Mouse (Mus musculus) G1E-ER4 (cell line): Measurements from ENCODE around the gene Lnpep. TPM values are rescaled to one million over a fixed set of nuclear protein-coding genes. Genes with fewer than 3 reads are reported as not detected.

Experiments
- GATA1 ChIP-seq: IDR thresholded peaks from one replicate; pipeline ENCODE4 v1.8.0; 2012; ENCODE audit warnings: low read length, inconsistent platforms
- polyA plus RNA-seq: library from polyadenylated mRNA; stranded (reverse); fragments of >175 nt; gene quantifications from 2 replicates; pipeline ENCODE4 v1.2.3, GENCODE M21; 2012

Gene Lnpep
- polyA plus RNA-seq, 1 experiment = 9.1 TPM

- no peak for TF ChIP-seq GATA1
Measured at GRCm38 (mm10) chr17:17581234-17581633, 43.6 kb downstream of the Lnpep start.

GRCm38 (mm10) chr17:17576399-17576798 lies 48.5 kb downstream of the Lnpep start:
- TF ChIP-seq GATA1 = no peak

DNA sequence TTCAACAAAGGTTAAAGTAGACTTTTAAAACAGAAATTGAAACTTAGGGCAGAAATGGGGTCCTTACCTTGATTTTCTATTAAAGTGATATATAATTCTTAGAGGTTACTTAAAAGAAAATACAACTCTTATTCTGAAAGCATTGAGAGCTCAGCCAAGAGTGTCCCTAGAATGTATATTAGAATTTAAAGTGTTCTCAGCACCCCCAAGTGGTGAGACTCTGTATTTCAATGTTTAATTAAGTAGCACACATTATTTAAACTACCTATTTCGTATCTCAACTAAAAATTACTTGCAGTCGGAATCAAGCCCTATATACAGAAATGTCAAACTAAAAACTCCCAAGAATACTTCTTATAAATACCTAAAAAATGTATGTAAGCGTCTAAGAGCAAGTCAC lies 57.8 kb downstream of the Lnpep start:
- no peak for TF ChIP-seq GATA1

- TF ChIP-seq GATA1 = no peak
Measured at GRCm38 (mm10) chr17:17548958-17549357, 75.9 kb downstream of the Lnpep start.

DNA sequence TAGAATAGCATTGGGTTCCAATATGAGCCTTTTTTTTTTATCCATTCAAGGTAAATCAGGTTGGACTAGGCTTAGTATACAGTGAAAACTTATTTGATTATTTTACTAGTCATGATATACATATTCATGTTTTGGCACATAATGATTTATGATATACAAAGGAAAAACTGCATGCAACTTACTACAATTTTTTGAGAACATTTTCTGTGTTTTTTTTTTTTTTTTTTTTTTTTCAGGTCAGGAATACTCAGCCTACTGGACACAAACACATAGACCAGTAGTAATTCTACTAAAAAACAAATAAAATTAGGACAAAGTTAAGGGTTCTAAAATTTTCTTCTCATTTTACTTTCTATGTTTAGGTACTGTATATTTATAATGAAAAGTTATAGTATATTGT lies 93.5 kb downstream of the Lnpep start:
- no peak for TF ChIP-seq GATA1

DNA sequence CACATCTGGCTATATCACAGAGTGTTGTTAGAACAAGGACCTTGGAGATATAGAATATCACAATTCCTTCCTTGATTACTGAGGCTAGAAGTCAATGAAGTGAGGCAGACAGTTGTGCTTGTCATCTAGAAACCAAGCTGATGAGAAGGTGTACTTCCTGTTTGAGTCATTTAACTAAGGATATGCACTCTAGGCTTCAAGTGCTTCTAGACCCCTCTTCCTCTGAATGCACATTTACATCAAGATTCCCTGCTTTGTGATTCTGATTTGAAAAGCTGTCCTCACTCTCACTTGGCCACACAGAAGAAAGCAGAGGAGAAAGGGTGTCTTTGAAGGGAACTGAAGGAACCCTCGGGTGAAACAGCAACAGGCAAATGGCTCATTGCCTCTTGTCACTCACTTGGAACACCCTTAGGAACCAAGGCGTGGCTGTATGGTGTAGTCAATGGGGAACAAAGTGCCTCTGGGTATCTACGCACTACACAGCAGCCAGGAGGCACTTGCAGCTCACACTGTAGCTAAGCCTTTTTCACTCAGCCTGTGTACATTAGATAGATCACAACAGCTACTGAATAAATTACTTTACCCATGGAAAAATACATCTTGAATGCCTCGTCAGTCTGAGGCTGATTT lies 108.3 kb downstream of the Lnpep start:
- no peak for TF ChIP-seq GATA1

DNA sequence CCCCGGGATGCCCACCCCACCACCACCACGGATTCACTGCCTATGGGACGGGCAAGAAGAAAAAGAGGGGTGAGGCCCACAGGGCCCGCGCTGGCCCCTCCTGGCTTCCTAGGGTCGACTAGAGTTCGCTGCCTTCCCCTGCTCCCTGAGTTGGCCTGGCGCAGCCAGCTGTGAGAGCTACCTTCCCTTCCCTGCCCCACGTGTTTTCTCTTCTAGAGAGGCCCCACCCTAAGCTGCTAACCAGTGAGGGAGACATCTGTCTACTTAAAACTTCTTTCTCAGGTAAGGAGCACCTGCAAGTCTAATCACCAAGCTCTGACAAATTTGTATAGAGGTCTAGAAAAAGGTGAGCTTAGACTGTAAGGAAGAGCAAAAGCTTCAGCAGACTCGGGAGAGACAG lies 118.2 kb downstream of the Lnpep start:
- no peak for TF ChIP-seq GATA1

GRCm38 (mm10) chr17:17499278-17499677 lies 125.6 kb downstream of the Lnpep start:
- no peak for TF ChIP-seq GATA1

DNA sequence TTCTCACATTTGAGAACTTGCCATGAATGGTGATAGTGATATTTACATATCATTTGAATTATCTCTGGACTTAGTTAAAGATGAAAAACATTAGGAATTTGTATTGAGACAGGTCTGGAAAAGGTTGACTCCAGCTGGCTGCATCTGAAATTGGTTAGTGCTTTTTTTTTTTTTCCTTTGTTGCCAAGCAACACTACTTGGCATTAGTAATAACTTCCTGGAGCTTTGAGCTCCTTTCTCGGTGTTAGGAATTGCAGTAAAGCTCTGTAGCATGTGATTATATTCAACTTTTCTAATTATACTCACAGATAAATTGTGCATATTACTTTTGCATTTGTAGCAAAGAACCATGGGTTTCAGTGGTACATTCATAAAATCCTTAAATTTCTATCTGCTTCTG lies 126.0 kb downstream of the Lnpep start:
- no peak for TF ChIP-seq GATA1

GRCm38 (mm10) chr17:17496730-17497129 lies 128.1 kb downstream of the Lnpep start:
- no peak for TF ChIP-seq GATA1

GRCm38 (mm10) chr17:17492116-17492515 lies 132.7 kb downstream of the Lnpep start:
- TF ChIP-seq GATA1 = no peak

DNA sequence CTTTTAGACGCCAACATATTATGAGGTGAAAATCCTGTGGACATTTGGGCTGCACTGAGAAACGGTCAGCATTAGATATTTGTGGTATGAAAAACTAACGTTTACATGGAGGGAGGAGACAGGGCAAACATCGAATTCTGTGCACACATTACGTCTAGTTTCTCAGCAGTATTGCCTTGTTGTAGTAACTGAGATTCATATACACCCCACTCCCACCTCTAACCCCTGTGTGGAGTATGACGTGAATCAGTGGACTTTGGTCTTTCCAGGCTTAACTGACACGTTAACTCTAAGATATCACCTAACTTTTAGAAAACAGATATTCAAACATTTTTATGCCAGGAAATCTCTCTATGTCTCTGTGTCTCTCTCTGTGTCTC lies 133.2 kb downstream of the Lnpep start:
- TF ChIP-seq GATA1 = no peak

DNA sequence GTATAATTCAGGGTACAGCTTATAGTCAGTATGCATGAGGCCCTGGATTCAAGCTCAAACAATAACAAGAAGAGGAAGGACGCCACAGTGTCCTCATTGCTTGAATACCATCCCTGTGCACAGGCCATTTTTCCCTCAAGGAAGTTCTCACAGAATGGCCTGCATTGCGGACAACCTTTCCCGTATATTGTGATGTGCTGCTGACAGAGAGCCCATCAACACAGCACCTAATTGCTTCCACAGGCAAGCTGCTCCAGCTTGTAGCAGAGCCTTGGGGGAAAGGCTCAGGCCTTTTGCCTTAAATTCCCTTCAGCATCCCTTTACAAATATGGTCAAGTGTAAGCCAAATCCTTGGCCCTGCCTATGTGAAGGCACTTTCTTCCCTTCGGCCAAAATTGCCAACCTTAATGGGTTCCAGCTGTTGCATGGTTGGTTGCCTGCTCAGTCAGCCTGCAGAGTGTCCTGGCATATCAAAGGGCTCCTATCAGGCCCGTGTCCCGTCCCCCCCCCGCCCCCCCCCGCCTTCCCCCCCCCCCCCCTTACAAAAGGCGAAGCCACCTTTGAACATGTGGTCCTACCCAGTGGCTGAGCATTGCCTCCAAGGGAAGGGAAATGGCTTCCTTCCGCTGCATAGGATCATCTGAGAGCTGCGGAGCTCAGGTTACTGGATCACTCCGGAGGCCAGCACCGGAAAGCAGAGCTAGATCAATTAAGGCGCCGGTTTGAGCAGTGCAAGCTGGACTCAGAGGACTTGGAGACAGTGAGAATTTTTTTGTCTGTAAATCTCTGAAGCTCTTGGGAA lies 133.8 kb downstream of the Lnpep start:
- no peak for TF ChIP-seq GATA1

DNA sequence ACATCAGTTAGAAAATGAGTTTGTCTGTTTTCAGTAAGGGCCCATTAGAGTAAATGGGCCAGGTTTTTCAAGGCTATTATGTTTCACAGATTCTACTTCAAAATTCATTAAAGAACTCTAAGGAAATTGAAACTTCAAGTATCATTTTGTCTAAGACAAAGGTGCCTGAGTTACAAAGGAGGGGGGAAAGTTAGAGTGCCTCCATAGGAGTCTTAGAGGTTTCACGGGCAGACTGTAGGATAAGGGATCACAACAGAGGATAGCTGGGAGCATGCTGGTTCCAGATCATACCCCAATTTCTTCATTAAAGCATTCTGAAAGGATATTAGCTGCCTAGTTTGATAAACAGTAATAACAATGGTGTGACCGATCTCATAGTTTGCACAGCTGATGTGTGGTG lies 139.1 kb downstream of the Lnpep start:
- TF ChIP-seq GATA1 = no peak

Other genes with a start within 250 kb of the Lnpep start
- not detected in 2 replicates for gene Lix1, start 222.4 kb downstream of the Lnpep start, polyA plus RNA-seq
- gene Vmn2r90, start 78.7 kb upstream of the Lnpep start, polyA plus RNA-seq = not detected in 2 replicates
- 4.4 and 5.3 TPM in 2 replicates for gene Spaca6, start 202.1 kb upstream of the Lnpep start, polyA plus RNA-seq
- not detected in 2 replicates for gene Has1, start 230.2 kb upstream of the Lnpep start, polyA plus RNA-seq